Mouse (Mus musculus) limb, embryonic 14.5 days (tissue): ENCODE data around the gene Tet1. TPM values are rescaled to one million over a fixed set of nuclear protein-coding genes. Genes with fewer than 3 reads are reported as not detected.

Source experiments
- ATAC-seq: fragments of 200-750 bp; cut with Nextera tagmentation; 2 replicates; pipeline ENCODE4 v1.8.0; 2017; ENCODE audit warnings: low read depth, moderate number of reproducible peaks, moderate TSS enrichment; ENCODE audit not compliant: low FRiP score
- DNase-seq: peaks from one replicate; pipeline ENCODE4 v3.0.0-alpha.2; 2015; ENCODE audit warnings: low spot score
- H3K27ac ChIP-seq: fragments of 300-500 bp; sonication (generic); replicated peaks from 2 replicates; pipeline ENCODE4 v1.5.1; 2014; ENCODE audit warnings: low read depth, mild to moderate bottlenecking, low read length, moderate library complexity, mixed read lengths
- H3K27me3 ChIP-seq: fragments of 300-500 bp; sonication (generic); 2 replicates; pipeline ENCODE4 v1.6.1; 2014; ENCODE audit warnings: low read length, mixed read lengths; ENCODE audit not compliant: control insufficient read depth, insufficient read depth
- H3K36me3 ChIP-seq: fragments of 300-500 bp; sonication (generic); 2 replicates; pipeline ENCODE4 v1.6.1; 2014; ENCODE audit warnings: mild to moderate bottlenecking, low read length, moderate library complexity, mixed read lengths; ENCODE audit not compliant: control insufficient read depth, insufficient read depth
- H3K4me1 ChIP-seq: fragments of 300-500 bp; sonication (generic); 2 replicates; pipeline ENCODE4 v1.6.1; 2014; ENCODE audit warnings: antibody characterized with exemption, low read length, mixed read lengths; ENCODE audit not compliant: control insufficient read depth, insufficient read depth
- H3K4me2 ChIP-seq: fragments of 300-500 bp; sonication (generic); replicated peaks from 2 replicates; pipeline ENCODE4 v1.6.1; 2014; ENCODE audit warnings: low read depth, mild to moderate bottlenecking, low read length, moderate library complexity; ENCODE audit not compliant: severe bottlenecking
- H3K4me3 ChIP-seq: fragments of 300-500 bp; sonication (generic); replicated peaks from 2 replicates; pipeline ENCODE4 v1.5.1; 2014; ENCODE audit warnings: low read length
- H3K9ac ChIP-seq: fragments of 300-500 bp; sonication (generic); 2 replicates; pipeline ENCODE4 v1.6.1; 2014; ENCODE audit warnings: mild to moderate bottlenecking, low read depth, low read length, moderate library complexity; ENCODE audit not compliant: severe bottlenecking
- H3K9me3 ChIP-seq: fragments of 300-500 bp; sonication (generic); 2 replicates; pipeline ENCODE4 v1.6.1; 2016; ENCODE audit warnings: low read length; ENCODE audit not compliant: control insufficient read depth
- POLR2A ChIP-seq: fragments of 200-500 bp; IDR thresholded peaks from 2 replicates; pipeline ENCODE4 v1.8.0; 2012; ENCODE audit warnings: inconsistent platforms, mild to moderate bottlenecking, moderate library complexity, borderline replicate concordance; ENCODE audit not compliant: insufficient read depth, insufficient read length; ENCODE audit errors: extremely low read depth
- WGBS: fragments of 180-500 bp; shearing (Covaris S2); extraction: QIAGEN DNeasy Blood & Tissue Kit; methylation state at CpG from one replicate; pipeline ENCODE4 v1.1.7; 2014; 5-methylcytosine and 5-hydroxymethylcytosine counted together
- polyA plus RNA-seq, 2 experiments: library from polyadenylated mRNA; depleted of rRNA in 1 of 2; stranded (reverse) in 1 of 2; unstranded in 1 of 2; fragments of >200 nt; fragmentation: Nextera tagmentation in 1 of 2; extraction: Ambion mirVana in 1 of 2; gene quantifications; 2 replicates each; pipeline versions ENCODE4 v1.2.1 to v1.2.3; 2012 to 2014

The Tet1 gene
- polyA plus RNA-seq, 2 experiments = 5.2 to 30.7 TPM

DNA sequence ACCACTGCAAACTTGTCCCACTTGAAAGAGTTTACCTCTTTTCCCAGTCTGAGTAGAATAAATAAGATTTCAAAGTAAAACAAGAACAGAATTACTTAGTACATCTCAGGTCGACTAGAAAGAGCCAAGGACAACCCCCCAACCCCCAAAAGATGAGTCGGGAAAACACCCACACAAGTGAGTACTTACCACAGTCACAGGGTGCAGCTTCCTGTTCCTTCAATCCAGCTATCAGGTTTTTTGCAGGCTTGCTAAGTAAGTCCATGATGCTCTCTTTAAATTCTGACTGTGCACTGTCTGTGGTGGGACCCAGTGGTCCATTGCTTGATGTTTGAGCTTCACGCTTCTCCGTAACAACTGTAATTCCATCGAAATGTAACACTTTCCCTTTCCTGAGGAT is 70.8 kb downstream of the Tet1 start:
- Histone ChIP-seq H3K4me2 (no peak overlapping the region), H3K27ac (no peak overlapping the region), H3K4me3 (no peak overlapping the region), H3K27me3 (no peaks in the 10 kb centered on the region), H3K9me3 (no peaks in the 10 kb centered on the region), H3K9ac (no peak overlapping the region), H3K36me3 (peaks cover 44% of the 10 kb centered on the region), H3K4me1 (no peaks in the 10 kb centered on the region)
- DNase-seq (no peak), ATAC-seq (no peak)
- TF ChIP-seq POLR2A = no peak
- 88% methylated on average over 5 of the region's 5 CpGs for WGBS

DNA sequence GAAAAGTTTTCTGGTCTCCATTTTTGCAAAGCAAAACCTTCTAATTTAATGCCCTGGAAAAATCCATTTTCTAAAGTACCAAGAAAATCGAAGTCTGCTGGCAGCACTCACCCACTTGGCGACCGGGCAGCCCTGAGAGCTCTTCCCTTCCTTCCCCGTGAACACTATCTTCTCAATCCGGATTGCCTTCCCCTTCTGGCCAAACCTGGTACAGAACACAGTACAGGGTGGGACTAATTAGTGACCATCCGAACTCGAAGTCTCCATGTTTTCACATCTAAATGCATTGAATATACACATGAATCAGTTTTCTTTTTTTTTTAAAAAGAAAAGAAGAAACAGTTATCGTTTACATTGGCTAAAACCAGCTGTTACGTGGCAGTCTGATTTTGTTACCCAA is 76.0 kb downstream of the Tet1 start:
- Histone ChIP-seq H3K9ac (no peak overlapping the region), H3K4me3 (no peak overlapping the region), H3K27ac (no peak overlapping the region), H3K27me3 (no peaks in the 10 kb centered on the region), H3K9me3 (no peaks in the 10 kb centered on the region), H3K4me2 (no peak overlapping the region), H3K36me3 (peaks cover 43% of the 10 kb centered on the region), H3K4me1 (no peaks in the 10 kb centered on the region)
- no peak for ATAC-seq
- no peak for TF ChIP-seq POLR2A
- 85% methylated on average over 9 of the region's 9 CpGs for WGBS
- DNase-seq = no peak

DNA sequence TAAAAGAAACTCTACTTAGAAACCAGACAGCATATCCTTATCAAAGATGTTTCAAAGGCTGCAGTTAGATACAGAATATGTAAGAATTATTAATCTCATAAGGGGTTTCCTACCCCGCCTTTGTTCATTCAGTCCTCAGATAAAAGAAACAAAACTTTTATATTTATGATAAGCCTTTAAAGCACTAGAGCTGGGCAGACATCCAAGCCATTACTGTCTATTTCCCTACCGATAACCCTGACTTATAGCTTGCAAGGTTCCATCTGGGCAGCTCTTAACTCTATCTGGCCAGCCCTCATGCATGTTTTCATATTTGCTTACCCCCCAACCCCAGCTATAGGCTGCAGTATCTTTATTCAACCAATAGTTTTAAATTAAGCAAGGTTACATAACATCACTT is 77.2 kb downstream of the Tet1 start:
- Histone ChIP-seq H3K4me2 (no peak overlapping the region), H3K36me3 (peaks cover 48% of the 10 kb centered on the region), H3K27ac (no peak overlapping the region), H3K4me1 (no peaks in the 10 kb centered on the region), H3K9ac (no peak overlapping the region), H3K9me3 (no peaks in the 10 kb centered on the region), H3K4me3 (no peak overlapping the region), H3K27me3 (no peaks in the 10 kb centered on the region)
- no peak for ATAC-seq
- no peak for DNase-seq
- WGBS = 85% methylated on average over 2 of the region's 2 CpGs
- TF ChIP-seq POLR2A = no peak

DNA sequence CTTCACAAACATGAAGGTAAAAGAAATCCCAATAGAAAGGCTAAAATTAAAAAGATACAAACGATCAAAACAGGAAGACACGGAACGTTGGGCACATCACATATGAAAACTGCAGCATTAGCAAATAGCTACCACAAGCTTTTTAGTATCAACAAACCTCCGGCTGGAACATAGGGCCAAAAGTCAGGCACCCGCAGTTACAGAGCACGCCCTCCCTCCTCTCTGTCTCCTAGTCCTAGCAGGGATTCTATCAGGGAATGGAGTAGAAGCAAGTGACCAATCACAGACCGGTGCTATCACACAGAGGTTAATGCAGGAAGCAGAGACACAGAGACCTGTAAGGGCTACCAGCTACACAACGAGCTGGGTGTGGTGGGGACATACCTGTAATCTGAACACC is 84.3 kb downstream of the Tet1 start:
- Histone ChIP-seq H3K4me2 (no peak overlapping the region), H3K9me3 (no peaks in the 10 kb centered on the region), H3K36me3 (peaks cover 37% of the 10 kb centered on the region), H3K4me1 (no peaks in the 10 kb centered on the region), H3K4me3 (no peak overlapping the region), H3K27me3 (no peaks in the 10 kb centered on the region), H3K27ac (no peak overlapping the region), H3K9ac (no peak overlapping the region)
- ATAC-seq = no peak
- DNase-seq = no peak
- 89% methylated on average over 8 of the region's 8 CpGs for WGBS
- no peak for TF ChIP-seq POLR2A

DNA sequence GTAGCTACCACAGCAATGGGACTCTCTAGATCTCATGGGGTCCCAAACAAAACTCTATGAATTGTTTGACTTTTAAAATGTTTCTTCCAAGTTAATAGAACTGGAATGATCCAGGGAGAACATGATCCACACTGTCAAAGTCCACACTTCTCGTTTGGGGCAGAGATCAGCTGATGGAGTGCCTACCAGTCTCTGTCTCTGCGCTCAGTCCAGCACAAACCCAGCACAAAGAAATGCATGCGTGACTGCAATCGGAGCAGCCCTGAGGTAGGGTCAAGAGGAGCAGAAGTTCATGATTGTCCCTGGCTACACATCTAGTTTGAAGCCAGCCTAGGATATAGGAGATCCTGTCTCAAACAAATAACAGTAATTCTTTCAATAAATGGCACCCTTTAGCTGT is 85.4 kb downstream of the Tet1 start:
- no peak for ATAC-seq
- H3K4me3 ChIP-seq = no peak overlapping the region
- no peak for DNase-seq
- TF ChIP-seq POLR2A = no peak
- H3K9ac ChIP-seq = no peak overlapping the region
- peaks cover 45% of the 10 kb centered on the region for H3K36me3 ChIP-seq
- H3K4me2 ChIP-seq = no peak overlapping the region
- H3K4me1 ChIP-seq = no peaks in the 10 kb centered on the region
- H3K9me3 ChIP-seq = no peaks in the 10 kb centered on the region
- WGBS = 75% methylated on average over 4 of the region's 4 CpGs
- H3K27me3 ChIP-seq = no peaks in the 10 kb centered on the region
- no peak overlapping the region for H3K27ac ChIP-seq

DNA sequence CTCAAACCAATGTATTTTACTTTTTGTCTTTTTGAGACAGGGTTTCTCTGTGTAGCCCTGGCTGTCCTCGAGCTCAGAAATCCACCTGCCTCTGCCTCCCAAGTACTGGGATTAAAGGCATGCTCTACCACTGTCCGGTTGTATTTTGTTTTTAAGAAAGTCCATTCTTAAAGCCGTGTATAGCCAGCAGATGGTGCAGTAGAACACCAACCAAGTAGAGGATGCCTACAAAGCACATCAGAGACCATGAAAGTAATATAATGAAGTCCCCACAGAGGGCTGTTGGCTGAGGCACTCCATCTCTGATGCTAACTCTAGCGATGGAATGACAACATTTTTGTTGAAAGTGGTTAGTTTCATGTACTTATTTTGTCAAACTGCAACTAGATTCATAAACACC is 98.8 kb downstream of the Tet1 start:
- H3K36me3 ChIP-seq = peaks cover 42% of the 10 kb centered on the region
- DNase-seq (no peak), ATAC-seq (no peak)
- H3K4me2 ChIP-seq = no peak overlapping the region
- no peak overlapping the region for H3K9ac ChIP-seq
- no peaks in the 10 kb centered on the region for H3K9me3 ChIP-seq
- H3K27me3 ChIP-seq = no peaks in the 10 kb centered on the region
- no peaks in the 10 kb centered on the region for H3K4me1 ChIP-seq
- no peak overlapping the region for H3K4me3 ChIP-seq
- TF ChIP-seq POLR2A = no peak
- no peak overlapping the region for H3K27ac ChIP-seq
- 80% methylated on average over 4 of the region's 4 CpGs for WGBS
